Mouse (Mus musculus): ENCODE results near the gene Rgl1. TPM values are rescaled to one million over a fixed set of nuclear protein-coding genes. Genes with fewer than 3 reads are reported as not detected.

Rgl1 gene
- polyA plus RNA-seq, 1 experiment, result 73.2 TPM

DNA sequence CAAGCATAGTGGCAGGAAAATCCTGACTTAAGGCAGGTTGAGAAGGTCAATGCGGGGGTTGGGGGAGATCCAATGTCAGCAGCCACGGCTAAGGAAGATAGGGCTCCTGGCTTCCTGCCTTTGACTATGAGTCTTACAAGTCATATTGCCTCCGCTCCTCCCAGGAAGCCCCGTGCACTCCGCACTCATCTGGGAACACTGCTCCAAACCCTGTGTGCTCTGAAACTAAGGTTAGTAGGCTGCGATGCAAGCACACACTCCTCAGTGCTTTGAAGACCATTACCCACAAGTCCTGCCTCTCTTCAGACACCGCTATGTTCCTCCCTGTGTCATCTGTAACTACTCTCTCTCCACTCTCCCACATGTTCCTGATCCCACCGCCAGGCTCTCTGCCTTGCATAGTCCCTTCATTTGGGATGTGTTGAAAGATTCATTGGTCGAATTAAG is 143.4 kb downstream of the Rgl1 start:
- Histone ChIP-seq H3K27ac (ENCODE audit: insufficient read depth, low read depth, low read length) (peak overlapping the region; percentile 100), H3K27me3 (replicated peaks; ENCODE audit: control insufficient read depth, insufficient read depth, low read length) (no peaks in the 10 kb centered on the region), H3K4me3 (ENCODE audit: insufficient read depth, low read depth, low read length) (peak overlapping the region; percentile 99), H3K36me3 (ENCODE audit: control insufficient read depth, insufficient read depth, low read length) (peaks cover 4% of the 10 kb centered on the region; the same call in 1 of the 2 replicates), H3K4me1 (ENCODE audit: control insufficient read depth, insufficient read depth, low read length) (peaks cover 18% of the 10 kb centered on the region)
- DNase-seq, result peak; percentile 84
- TF ChIP-seq CTCF (conservative IDR thresholded peaks at IDR 0.05; ENCODE audit: insufficient read depth, insufficient read length, low read depth, low read length), result no peak
- no peak for TF ChIP-seq POLR2A (IDR thresholded peaks at IDR 0.05; ENCODE audit: low read depth, low read length)
- 18% methylated on average over 9 of the region's 9 CpGs for WGBS

DNA sequence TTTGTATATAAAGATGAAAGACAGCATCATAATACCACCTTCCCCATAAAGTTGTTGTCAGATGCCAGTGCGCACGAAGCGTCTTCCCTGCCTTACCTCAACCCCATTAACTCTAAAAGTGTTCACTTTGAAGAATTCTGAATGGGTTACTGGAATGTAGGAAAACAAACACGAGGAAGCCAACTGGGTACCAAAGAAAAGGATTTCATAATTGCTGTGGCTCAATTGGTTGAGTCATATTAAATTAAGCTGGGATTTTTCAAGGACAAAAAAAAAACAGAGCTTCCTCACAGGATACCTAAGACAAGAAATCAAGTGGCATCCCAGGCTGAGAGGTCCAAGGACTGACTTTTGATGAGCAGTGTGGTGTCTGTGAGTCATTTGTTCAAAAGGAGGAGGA is 144.5 kb downstream of the Rgl1 start:
- TF ChIP-seq CTCF (conservative IDR thresholded peaks at IDR 0.05; ENCODE audit: insufficient read depth, insufficient read length, low read depth, low read length) (no peak), POLR2A (IDR thresholded peaks at IDR 0.05; ENCODE audit: low read depth, low read length) (no peak)
- 57% methylated on average over 4 of the region's 4 CpGs for WGBS
- DNase-seq, result peak; percentile 8
- H3K4me3 ChIP-seq (ENCODE audit: insufficient read depth, low read depth, low read length), result no peak overlapping the region
- peaks cover 4% of the 10 kb centered on the region; the same call in 1 of the 2 replicates for H3K36me3 ChIP-seq (ENCODE audit: control insufficient read depth, insufficient read depth, low read length)
- no peaks in the 10 kb centered on the region for H3K27me3 ChIP-seq (replicated peaks; ENCODE audit: control insufficient read depth, insufficient read depth, low read length)
- H3K4me1 ChIP-seq (ENCODE audit: control insufficient read depth, insufficient read depth, low read length), result peaks cover 30% of the 10 kb centered on the region
- H3K27ac ChIP-seq (ENCODE audit: insufficient read depth, low read depth, low read length), result peak overlapping the region; percentile 100

DNA sequence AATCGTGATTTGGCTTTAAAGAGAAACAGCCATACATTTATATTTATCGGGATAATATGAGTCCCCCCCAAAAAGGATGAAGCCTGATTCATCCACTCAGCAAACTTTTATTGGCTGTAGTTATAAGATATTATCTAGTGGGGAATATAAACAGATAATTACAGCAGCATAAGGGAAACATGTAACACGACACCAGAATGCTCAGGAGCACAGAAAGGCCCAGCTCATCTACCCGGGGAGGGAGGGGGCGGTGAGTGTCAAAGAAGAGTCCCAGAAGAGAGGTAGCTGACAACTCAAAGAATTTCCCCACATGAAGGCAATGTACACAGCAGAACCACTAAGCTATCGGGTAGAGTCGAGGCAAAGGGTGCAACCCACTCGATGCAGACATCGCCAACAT is 146.8 kb downstream of the Rgl1 start:
- Histone ChIP-seq H3K27ac (ENCODE audit: insufficient read depth, low read depth, low read length) (no peak overlapping the region), H3K4me1 (ENCODE audit: control insufficient read depth, insufficient read depth, low read length) (peaks cover 43% of the 10 kb centered on the region), H3K36me3 (ENCODE audit: control insufficient read depth, insufficient read depth, low read length) (peaks cover 4% of the 10 kb centered on the region; the same call in 1 of the 2 replicates), H3K4me3 (ENCODE audit: insufficient read depth, low read depth, low read length) (no peak overlapping the region), H3K27me3 (replicated peaks; ENCODE audit: control insufficient read depth, insufficient read depth, low read length) (no peaks in the 10 kb centered on the region)
- DNase-seq, result no peak
- TF ChIP-seq CTCF (conservative IDR thresholded peaks at IDR 0.05; ENCODE audit: insufficient read depth, insufficient read length, low read depth, low read length), result no peak
- TF ChIP-seq POLR2A (IDR thresholded peaks at IDR 0.05; ENCODE audit: low read depth, low read length), result no peak
- 72% methylated on average over 9 of the region's 9 CpGs for WGBS

DNA sequence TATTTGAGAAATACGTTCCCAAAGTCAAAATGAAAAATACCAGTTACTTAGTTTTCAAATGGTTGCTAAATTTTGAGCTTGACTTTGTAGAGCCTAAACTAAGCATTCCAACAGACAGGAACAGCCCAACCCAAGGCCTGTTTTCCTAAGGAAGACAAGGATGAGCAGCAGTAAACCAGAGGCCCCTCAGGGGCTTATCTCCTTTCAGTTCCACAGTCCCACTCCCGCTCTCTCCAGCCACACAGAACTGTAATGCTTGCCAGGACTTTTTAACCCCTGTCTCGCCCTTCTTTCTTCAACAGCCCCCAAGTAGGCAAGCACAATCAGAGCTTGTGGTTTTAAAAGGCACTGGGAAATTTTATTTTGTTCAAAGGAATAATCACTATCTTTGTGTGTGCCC is 147.3 kb downstream of the Rgl1 start:
- H3K27me3 ChIP-seq (replicated peaks; ENCODE audit: control insufficient read depth, insufficient read depth, low read length), result no peaks in the 10 kb centered on the region
- H3K4me1 ChIP-seq (ENCODE audit: control insufficient read depth, insufficient read depth, low read length), result peaks cover 48% of the 10 kb centered on the region
- WGBS, result 94% methylated on average over 3 of the region's 3 CpGs
- TF ChIP-seq POLR2A (IDR thresholded peaks at IDR 0.05; ENCODE audit: low read depth, low read length) (no peak), CTCF (conservative IDR thresholded peaks at IDR 0.05; ENCODE audit: insufficient read depth, insufficient read length, low read depth, low read length) (no peak)
- H3K4me3 ChIP-seq (ENCODE audit: insufficient read depth, low read depth, low read length), result no peak overlapping the region
- H3K27ac ChIP-seq (ENCODE audit: insufficient read depth, low read depth, low read length), result no peak overlapping the region
- DNase-seq, result no peak
- peaks cover 4% of the 10 kb centered on the region; the same call in 1 of the 2 replicates for H3K36me3 ChIP-seq (ENCODE audit: control insufficient read depth, insufficient read depth, low read length)

DNA sequence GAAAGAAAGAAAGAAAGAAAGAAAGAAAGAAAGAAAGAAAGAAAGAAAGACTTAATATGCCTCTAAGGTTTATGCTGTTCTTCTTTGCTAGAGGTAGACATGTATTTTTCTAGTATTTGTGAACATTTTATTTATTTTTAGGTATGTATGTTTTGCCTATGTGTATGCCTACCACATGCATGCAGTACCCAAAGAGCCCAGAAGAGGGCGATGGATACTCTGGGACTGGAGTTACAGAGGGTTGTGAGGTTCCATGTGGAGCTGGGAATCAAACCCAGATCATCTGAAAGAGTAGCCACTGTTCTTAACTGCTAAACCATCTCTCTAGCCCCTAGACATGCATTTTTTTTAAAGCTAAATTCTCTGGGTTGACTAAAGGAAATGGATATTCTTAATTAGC is 147.8 kb downstream of the Rgl1 start:
- Histone ChIP-seq H3K4me1 (ENCODE audit: control insufficient read depth, insufficient read depth, low read length) (peaks cover 50% of the 10 kb centered on the region), H3K4me3 (ENCODE audit: insufficient read depth, low read depth, low read length) (no peak overlapping the region), H3K27me3 (replicated peaks; ENCODE audit: control insufficient read depth, insufficient read depth, low read length) (no peaks in the 10 kb centered on the region), H3K27ac (ENCODE audit: insufficient read depth, low read depth, low read length) (no peak overlapping the region), H3K36me3 (ENCODE audit: control insufficient read depth, insufficient read depth, low read length) (peaks cover 4% of the 10 kb centered on the region; the same call in 1 of the 2 replicates)
- TF ChIP-seq POLR2A (IDR thresholded peaks at IDR 0.05; ENCODE audit: low read depth, low read length) (no peak), CTCF (conservative IDR thresholded peaks at IDR 0.05; ENCODE audit: insufficient read depth, insufficient read length, low read depth, low read length) (0 out of 2 replicates have a peak, but pooled peaks have one; percentile 22)
- DNase-seq, result no peak
- WGBS, result 49% methylated on average over 1 of the region's 1 CpGs

DNA sequence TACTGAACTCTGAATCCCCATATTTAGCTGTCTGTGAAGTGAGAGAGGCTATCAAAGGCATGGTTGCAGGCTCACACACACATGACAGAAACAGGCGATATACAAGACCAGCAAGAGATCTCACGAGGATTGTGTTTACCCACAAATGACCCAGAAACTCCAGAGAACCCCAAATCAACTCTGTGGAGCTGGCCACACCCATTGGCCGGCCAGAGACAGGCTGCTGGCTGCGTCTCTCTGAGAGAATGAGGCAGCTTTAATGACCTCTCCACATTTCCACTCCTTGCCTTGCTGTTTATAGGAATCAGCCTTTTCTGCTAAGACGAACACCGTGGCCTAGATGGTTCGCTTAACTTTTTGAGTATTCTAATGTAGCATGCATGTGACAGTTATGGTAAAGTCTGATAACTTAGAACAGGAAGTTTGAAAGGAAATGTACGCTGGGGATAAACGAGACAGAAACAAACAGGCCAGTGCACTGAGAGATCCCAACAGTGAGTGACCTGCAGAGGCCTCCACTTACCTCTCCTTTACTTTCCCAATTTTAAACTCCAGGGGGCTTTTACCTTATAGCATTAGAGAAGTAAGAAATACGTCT is 148.3 kb downstream of the Rgl1 start:
- Histone ChIP-seq H3K4me3 (ENCODE audit: insufficient read depth, low read depth, low read length) (no peak overlapping the region), H3K36me3 (ENCODE audit: control insufficient read depth, insufficient read depth, low read length) (peaks cover 4% of the 10 kb centered on the region; the same call in 1 of the 2 replicates), H3K4me1 (ENCODE audit: control insufficient read depth, insufficient read depth, low read length) (peaks cover 55% of the 10 kb centered on the region), H3K27ac (ENCODE audit: insufficient read depth, low read depth, low read length) (peak overlapping the region; percentile 80), H3K27me3 (replicated peaks; ENCODE audit: control insufficient read depth, insufficient read depth, low read length) (no peaks in the 10 kb centered on the region)
- DNase-seq, result no peak
- WGBS, result 38% methylated on average over 10 of the region's 10 CpGs
- TF ChIP-seq CTCF (conservative IDR thresholded peaks at IDR 0.05; ENCODE audit: insufficient read depth, insufficient read length, low read depth, low read length) (no peak), POLR2A (IDR thresholded peaks at IDR 0.05; ENCODE audit: low read depth, low read length) (no peak)

DNA sequence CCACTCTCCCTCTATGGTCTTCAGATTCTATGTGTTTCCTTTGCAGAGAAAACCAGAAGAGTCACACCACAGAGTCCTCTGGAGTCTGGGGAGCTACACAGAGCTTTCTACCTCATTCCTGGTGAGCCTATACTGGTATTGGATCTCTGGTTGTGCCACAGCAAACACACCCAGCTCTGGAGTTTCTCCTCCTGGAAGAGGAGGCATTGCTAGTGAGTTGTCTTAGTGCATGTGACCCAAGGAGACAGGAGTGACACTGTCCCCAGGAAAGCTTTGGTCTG is 149.4 kb downstream of the Rgl1 start:
- H3K27ac ChIP-seq (ENCODE audit: insufficient read depth, low read depth, low read length), result peak overlapping the region; percentile 80
- no peak for DNase-seq
- H3K4me3 ChIP-seq (ENCODE audit: insufficient read depth, low read depth, low read length), result no peak overlapping the region
- TF ChIP-seq CTCF (conservative IDR thresholded peaks at IDR 0.05; ENCODE audit: insufficient read depth, insufficient read length, low read depth, low read length) (no peak), POLR2A (IDR thresholded peaks at IDR 0.05; ENCODE audit: low read depth, low read length) (no peak)
- H3K4me1 ChIP-seq (ENCODE audit: control insufficient read depth, insufficient read depth, low read length), result peaks cover 53% of the 10 kb centered on the region
- H3K27me3 ChIP-seq (replicated peaks; ENCODE audit: control insufficient read depth, insufficient read depth, low read length), result no peaks in the 10 kb centered on the region
- H3K36me3 ChIP-seq (ENCODE audit: control insufficient read depth, insufficient read depth, low read length), result peaks cover 4% of the 10 kb centered on the region; the same call in 1 of the 2 replicates
